Mouse (Mus musculus): ENCODE data around the gene Tiam2.

Tiam2 gene

DNA sequence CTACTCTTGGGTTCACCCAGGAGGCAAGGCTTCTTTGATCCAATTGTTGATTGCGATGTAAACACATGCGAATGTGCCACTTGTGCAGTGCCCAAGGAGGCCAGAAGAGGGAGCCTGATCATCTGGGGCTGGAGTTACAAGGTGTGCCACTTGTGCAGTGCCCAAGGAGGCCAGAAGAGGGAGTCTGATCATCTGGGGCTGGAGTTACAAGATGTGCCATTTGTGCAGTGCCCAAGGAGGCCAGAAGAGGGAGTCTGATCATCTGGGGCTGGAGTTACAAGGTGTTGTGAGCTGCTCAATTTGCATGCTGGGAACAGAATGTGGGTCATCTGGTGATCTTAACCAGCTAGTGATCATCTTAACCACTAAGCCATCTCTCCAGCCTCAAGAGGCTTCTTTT is 124.7 kb downstream of the Tiam2 start:
- in situ Hi-C loops (cut with MseI, MboI): no loop called here

DNA sequence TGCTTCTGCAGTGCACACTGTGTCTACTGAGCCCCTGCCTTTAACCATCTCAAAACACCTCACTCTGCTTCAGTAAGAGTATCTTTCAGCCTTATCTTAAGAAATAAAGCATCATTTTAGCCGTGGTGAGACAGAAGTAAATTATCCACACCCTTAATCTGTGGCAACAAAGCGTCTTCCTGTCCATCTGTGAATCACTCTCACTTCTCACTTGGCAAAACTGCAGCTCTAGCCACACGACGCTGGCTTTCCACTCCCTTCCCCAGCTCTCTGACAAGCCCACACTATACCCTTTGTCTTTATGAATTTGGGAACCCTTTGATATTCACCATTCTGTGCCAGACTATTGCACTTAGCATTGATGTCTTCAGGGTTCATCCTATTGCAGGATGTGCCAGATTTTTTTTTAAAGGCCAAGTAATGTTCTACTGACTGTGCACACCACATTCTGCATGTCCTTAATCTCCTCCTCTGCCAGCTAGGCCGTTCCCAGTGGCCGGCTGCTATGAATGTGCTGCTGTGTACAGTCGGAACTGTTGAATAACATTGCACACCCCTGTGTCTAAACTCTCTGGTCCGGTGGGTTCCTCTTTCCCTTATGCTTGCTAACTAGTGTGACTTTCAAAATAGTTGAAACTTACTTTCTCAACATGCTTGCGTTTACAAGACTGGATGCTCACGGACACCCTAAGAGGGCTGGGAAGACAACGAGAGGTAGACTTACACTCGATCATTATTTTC is 126.4 kb downstream of the Tiam2 start:
- in situ Hi-C loops (cut with MseI, MboI): no loop called here

DNA sequence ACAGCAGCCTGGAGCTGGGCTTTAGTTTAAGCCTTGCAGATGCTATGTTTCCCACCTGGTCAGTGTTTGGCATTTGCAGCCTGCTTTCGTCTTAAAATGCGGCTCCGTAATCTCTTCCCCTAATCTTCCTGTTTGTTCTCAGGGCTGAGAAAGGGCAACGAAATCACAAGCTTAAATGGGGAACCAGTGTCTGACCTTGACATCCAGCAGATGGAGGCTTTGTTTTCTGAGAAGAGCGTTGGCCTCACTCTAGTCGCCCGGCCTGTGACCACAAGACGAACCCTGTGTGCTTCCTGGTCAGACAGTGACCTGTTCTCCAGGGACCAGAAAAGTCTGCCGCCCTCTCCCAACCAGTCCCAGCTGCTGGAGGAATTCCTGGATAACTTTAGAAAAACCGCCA is 127.6 kb downstream of the Tiam2 start:
- in situ Hi-C loops (cut with MseI, MboI): no loop called here

DNA sequence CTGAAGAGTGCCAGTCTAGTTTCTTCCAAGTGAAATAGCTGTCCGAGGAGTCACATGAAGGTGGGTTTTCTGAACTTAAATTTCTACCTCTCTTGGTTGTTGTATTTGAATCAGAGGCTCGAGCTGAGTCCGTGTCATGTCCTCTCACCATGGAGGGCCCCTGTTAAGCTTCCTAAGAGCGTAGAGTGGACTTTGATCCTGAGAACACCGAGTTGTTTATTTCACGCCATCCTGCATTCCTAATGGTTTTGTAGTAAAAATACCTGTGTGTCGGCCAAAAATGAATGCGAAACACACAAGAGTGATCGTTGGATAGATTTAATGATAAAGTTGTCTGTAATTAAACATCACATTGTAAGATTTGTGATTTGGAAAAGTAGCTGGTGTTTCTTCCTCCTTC is 128.5 kb downstream of the Tiam2 start:
- in situ Hi-C loops (cut with MseI, MboI): loop anchor here in 1 of 2 experiments (5.0 kb wide), 1 partner anchor 47 kb away; no protein-coding TSS in a partner anchor

DNA sequence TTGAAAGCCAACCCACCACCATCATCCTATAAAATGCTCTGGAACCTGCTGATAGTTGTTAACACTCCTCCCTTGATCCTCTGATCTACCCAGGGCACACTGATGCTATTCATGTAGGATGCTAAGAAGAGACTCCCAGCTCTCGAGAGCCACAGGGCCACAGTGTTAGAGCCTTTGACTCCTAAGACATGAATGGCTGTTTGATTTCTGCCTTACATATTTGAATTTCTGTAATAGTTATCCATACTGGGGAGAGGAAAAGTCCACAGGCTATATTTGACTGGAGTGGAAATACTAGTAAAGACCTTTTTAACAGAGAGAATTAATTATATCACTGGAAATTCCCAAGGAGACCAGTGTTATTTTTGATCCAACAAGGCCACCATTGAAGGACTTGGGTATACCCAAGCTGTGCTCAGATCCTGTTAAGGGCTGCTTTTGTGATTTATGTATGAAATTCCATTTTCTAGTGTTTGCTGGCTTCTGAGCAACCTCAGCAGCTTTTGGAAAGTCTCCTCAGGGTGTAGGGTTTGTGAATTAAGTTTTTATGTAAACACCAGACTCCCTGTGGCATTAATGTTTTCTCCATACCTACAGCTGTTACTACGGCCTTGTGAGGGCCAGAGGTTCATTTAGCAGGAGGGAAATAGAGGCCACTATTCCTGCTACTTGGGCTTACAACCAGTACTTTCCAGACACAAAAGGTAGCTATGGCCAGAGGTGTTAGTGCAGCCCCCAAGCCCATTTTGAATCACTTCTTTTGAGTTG is 131.7 kb downstream of the Tiam2 start:
- in situ Hi-C loops (cut with MseI, MboI): loop anchor here in 1 of 2 experiments (5.0 kb wide), 1 partner anchor 44 kb away; no protein-coding TSS in a partner anchor

DNA sequence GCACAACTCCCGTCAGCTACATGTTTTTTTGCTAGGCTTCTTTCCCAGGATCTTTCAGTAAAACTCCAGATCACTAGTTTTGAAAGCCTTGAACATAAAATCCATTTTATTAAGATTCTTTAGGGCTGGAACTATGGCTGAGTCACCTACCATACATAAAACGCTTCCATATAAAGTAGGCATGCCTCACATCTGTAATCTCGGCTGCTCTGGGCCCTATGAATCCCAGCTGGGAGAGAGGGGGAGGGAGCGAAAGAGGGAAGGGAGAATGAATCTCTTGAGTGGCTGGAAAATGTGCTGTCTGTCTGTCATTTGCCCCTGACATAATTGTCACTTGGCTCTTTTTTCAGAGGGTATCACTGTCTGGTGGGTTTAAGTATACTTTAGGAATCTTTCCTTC is 139.5 kb downstream of the Tiam2 start:
- in situ Hi-C loops (cut with MseI, MboI): no loop called here

DNA sequence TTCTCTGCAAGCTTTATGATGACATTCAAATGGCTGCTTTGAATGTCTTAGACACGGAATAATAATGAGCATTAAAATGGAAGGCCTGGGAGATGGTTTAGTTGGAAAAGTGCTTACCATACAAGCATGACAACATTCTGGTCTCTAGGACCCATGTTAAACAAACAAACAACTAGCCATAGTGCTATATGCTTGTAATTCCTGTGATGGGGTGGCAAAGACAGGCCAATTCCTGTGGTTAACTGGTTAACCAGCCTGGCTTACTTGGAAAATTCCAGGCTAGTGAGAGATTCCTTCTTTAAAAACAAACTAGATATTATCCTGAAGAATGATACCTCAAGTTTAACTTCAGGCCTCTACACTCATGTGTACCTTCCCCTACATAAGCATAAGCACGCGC is 140.3 kb downstream of the Tiam2 start:
- in situ Hi-C loops (cut with MseI, MboI): no loop called here

DNA sequence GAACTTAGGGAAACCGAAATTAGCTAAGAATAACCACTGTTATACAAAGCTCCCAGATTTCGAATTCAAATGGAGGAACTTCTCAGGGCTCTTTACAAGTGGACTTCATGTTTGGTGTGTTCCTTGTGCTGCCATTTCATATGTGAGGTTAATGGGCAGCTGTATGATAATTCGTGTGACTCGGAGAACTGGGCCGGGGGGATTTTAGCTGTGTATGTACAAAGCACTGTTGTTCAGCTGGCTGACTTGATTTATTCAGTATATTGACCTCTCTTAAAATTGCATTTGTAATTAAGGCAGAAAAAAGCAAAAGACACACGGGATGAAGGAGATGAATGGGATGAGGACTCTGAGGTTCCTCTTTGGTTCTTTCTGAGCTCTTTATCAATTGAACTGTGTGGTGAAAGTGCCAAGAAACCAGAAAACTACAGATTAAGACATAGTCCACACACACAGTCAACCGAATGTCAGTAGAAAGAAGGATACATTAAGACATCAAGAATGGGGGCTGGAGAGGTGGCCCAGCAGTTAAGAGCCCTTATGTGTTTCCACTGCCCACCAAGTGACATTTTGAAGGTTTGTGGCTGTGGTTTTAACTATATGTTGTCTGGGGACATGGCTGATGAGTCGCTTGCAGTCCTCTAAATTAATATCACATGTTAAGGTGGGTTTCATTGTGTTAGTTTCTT is 141.4 kb downstream of the Tiam2 start:
- in situ Hi-C loops (cut with MseI, MboI): no loop called here

DNA sequence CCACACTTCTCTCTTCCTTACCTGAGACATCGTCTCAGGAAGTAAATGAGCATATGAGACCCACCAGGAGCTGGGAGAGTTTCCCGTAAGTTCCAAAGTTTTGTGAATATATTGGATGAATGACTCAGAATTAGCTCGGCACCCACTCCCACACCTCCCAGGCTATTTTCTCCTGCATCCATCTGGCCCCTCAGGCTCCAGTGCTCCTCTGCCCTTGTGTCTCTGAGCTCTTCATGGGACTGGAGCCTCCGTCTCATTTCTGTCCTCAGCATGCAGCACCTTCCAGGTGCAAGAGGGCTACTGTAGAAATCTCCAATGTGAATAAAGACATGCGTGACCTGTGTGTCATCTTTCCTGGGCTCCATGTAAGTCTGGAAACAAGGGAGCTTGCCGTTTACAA is 145.6 kb downstream of the Tiam2 start:
- in situ Hi-C loops (cut with MseI, MboI): no loop called here

DNA sequence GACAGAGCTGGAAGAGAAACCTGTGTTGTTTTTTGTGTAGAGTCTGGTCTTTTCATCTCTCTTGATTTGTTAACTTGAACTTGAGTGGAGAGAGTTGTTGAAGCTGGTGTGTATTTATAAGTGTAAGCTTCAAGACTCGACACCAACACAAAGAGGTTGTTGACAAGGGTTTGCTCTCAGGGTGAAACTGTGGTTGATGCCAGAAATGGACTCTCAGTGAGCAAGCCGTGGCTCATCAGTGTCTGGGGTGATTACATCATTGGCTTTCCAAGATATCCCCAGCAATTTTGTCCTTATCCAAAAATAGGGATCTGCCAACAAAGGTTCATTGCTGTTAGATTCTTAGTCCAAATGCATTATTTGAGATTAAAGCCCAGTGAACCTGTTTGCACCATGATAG is 150.2 kb downstream of the Tiam2 start:
- in situ Hi-C loops (cut with MseI, MboI): no loop called here

DNA sequence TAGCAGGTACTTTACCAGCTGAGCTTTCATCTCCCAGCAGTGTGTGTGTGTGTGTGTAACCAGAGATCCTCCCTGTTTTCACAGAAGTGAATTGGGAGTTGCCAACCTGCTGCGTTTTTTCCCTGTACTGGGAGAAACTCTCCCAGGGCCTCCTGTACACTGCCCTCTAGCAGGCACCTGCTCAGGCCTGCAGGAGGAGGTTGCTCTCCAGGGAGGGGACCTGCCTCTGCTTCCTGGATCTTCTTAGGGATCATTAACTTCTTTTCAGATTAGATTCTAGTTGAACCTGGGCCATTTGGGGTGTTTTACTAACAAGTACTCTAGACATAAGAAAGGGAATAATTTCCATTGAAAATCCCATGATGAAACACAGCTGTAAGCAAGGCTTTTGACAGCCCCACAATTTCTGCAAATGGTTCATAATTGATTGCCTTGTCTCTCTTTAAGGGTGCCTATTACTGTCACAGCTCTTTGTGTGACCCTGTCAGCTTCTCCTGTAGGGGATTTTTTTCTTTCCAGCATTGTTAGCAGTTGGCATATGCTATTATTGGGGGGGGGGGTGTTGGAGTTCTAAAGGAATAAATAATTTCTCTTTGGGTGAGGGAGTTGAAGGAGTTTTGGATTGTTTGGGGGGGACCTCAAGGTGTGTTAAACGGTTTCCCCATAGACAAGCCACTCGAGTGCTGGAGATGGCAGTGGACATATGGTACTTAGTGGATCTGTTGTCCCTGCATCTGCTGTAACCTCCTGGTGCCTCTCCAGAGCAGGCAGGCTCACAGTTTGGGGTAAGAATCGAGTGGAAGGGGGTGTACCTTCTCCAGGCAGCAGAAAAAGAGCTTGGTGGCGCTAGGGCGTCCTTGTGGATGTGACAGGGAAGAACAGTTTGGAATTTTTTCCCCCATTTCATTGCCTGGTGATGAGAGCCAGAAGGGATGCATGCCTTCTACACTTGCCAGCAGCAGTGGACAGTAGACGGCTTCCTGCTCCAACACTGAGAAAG is 155.5 kb downstream of the Tiam2 start:
- in situ Hi-C loops (cut with MseI, MboI): no loop called here

DNA sequence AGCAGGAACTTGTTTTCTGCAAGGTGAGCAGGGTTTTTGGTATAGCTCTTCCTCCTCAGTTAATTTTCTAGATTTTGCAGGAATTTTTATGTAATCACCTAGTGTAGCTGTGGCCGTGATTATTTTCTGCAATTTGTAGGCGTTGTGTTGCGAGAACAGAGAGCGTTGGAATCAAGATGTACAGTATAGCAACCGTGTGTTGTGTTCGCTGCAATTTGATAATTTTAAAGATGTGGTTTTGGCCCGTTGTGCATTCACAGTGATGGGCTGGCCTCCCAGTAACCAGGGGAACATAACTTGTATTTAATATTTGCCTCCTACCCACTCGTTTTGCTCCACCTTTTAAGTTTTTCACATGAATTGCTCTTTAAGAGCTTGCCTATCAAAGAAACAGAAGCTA is 156.7 kb downstream of the Tiam2 start:
- in situ Hi-C loops (cut with MseI, MboI): no loop called here

DNA sequence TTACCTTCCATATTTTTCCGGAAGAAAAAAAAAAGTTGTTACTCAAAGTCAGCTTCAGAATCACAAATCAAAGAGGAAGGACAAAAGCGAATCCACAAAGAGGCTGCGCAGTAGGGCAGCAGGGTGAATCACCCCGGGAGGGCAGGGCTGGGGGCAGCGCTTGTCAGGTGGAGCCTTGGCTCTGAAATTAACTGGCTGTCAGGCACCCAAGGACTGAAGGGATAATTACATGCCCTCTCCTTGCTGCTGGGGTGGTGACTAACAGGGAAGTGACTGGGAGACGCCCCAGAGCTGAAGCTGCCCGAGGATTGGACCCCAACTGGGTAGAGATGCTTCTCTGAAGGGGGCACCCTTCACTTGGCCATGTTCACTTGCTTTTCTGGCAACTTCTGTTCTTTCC is 159.5 kb downstream of the Tiam2 start:
- in situ Hi-C loops (cut with MseI, MboI): no loop called here

DNA sequence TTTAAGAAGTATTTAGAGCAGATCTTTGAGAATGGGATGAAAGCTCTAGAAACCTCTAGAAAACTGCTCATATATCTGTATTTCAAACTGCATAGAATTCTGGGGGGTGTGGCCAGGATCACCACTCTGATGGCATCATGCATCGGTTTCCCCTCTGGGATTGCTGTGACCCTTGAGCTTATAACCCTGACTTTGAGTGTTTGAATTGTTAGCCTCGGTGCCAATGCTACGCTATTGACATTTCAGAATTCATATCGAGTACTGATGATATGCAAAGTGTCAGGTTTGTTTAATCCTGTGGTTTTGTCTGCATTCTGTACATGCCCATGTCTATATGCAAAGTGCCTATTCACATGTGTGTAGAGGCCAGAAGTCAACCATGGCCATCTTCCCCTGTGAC is 160.8 kb downstream of the Tiam2 start:
- in situ Hi-C loops (cut with MseI, MboI): no loop called here

DNA sequence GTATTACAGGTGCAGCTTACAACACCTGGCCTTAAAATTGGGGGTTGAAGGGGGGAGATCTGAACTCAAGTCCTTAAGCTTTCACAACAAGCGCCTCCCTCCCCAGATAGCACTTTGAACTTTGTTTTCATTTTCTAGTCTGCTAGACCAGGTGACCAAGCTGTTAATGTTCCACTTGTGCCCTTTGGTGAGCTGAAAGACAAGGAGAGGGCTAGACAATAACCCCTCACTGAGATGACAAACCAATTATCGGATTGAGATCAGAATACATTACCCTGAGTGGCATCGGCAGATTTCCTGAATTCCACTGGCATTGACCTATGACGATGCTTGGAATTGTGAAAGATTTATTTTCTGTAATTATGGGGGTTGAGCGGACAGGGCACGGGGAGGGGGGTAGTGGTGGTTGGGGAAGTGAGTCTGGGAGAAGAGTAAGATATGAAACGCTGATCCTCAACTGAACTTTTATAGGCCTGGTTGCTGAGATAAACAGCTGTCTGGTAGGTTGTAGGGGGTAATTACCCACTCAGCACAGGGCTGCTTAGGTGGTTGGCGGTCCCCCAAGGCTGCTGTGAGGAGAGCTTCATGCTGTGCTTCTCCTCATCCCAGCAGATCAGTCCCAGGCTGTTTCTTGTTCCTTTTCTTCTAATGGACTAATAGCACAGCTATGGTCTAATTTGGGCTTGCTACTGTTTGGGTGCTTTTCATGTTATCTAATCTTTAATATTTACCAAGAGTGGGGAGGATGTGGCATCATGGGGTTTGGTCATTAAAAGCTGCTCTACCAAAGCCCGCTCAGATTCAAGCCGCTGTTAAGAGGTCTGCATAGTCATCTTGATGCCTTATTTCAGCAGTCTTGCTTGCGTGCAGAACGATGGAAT is 161.6 kb downstream of the Tiam2 start:
- in situ Hi-C loops (cut with MseI, MboI): no loop called here

DNA sequence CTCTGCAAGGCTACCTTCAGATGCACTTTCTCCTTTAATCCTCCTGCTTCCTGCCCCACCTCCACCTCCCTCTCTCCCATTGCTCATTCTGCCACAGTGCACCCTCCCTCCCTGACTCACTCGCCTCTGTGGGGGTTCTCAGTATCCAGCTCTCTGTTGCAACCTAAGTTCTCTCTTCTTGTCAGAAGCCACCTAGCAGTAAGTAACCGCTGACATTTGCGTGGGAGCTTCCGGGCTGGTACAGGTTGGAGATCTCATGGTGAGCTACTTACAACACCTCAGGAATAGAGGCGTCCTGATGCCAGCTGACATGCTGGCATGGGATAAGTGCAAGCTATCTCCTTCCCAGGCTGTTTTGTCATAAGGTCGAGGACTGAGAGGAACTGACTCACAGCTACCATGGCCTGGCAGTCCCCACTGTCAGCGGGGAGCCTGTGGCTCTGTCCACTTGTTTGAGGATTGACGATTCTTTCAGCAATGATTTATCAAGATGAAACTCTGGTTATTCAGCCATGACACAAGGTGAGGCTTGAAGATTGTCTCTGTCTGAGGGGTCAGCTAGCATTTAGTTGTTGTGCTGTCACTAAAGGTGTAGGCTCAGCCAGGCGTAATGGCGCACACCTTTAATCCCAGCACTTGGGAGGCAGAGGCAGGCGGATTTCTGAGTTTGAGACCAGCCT is 164.0 kb downstream of the Tiam2 start:
- in situ Hi-C loops (cut with MseI, MboI): no loop called here

DNA sequence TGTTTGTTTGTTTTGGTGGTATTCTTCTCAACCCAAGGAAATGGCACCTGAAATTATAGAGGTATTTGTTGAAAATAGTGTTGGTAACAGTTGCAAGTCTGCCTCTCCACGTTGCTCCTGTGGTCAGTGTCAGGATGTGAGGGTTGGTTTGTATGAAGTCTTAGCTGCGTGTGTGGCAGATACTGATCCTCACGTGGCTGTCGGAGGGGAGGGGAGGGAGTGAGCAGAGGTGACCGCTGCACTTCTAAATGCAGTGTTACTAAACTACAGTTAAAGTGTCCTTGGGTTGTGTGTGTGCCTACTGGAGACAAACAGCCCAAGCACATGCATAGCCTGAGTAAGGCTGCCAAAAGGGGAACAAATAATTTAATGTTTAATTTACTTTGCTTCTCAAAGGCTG is 164.7 kb downstream of the Tiam2 start:
- in situ Hi-C loops (cut with MseI, MboI): no loop called here

DNA sequence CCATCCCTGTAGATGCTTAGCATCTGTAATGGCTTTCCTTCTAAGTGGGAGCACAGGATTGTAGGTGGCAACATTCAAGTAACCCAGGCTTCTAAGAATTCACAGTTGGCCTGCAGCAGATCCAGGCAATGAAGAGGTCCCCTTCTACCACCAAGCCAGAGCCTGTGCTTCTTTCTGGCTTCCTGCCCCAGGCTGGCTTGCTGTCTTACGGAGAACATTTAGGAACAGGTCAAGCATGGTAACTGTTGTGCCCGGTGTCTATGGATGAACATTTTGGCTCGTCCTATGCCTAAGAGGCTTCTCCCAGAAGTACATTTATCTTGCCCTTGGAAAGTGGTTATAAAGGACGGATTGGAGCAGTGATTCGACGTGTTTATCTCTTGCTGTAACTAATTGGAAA is 165.3 kb downstream of the Tiam2 start:
- in situ Hi-C loops (cut with MseI, MboI): no loop called here

DNA sequence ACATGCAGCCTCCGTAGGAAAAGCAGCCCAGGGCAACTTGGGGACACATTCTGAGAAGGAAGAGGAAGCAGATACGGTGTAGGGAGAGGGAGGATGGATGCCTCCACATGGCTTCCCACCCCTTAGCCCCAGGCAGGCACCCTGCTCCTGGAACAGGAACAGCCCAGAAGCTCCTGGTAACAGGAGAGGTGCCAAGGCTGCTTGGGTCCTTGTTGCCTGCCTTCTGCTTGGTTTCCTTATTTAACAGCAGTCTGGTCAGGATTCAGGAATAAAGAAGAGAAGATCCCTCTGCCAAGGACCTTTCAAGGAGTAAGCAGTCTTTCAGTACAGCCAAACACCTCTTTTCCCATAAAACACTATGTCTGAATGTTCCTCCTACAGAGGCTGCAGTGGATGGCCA is 169.2 kb downstream of the Tiam2 start:
- in situ Hi-C loops (cut with MseI, MboI): no loop called here

DNA sequence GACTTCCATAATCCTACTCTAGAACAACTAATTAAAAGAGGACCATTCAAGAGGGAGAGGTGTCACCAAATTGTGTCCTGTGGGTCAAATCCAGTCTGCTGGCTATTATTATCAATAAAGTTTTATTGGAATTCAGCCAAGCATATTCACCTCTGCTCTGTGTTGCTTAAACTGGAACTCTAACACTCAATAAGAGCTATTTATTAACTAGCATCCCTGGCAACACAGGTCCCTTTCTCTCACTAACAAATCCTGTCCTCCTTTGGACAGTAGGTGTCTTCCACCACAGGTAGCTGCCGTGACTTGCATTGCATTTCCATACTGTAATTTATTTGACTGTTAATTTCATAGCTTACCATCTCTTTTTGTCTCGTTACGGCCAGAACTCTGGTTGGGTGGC is 169.7 kb downstream of the Tiam2 start:
- in situ Hi-C loops (cut with MseI, MboI): no loop called here

Measured in mouse trophoblast stem cell (cell line).